Mouse (Mus musculus): Measurements from ENCODE around the gene Apoa1. TPM values are rescaled to one million over a fixed set of nuclear protein-coding genes. Genes with fewer than 3 reads are reported as not detected.
A peak's percentile ranks its signal among the peaks of the same experiment; 100 is the strongest.

Apoa1 gene
- total RNA-seq, 4 experiments from 2014 or later, result 0.38 to 0.47 (median 0.41) TPM; not detected in 1

- no peak for DNase-seq (ENCODE audit: low spot score in 2 of 2)
These were observed 28.4 kb downstream of the Apoa1 start for GRCm38 (mm10) chr9:46256658-46257385.

GRCm38 (mm10) chr9:46257546-46257945, 29.2 kb downstream of the Apoa1 start:
- no peak for DNase-seq (ENCODE audit: low spot score in 2 of 2)

DNA sequence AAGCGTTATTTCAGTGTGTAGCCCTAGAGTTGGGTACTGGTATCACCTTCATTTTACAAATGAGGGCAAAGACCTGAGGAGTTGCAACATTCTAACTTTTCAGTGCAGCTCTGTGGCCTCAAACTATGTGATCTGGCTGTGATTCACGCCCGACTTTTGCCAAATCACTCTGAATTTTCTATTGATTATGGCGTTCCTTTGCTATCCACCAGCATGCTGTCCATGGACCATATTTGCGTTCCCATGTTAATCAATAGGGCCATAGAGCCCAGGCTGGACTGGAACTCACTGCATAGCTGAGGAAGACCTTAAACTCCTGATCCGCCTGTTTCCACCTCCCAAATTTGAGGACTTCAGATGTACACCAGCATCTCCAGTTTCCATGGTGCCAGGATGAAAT, 30.7 kb downstream of the Apoa1 start:
- DNase-seq (ENCODE audit: low spot score in 2 of 2), result no peak

DNA sequence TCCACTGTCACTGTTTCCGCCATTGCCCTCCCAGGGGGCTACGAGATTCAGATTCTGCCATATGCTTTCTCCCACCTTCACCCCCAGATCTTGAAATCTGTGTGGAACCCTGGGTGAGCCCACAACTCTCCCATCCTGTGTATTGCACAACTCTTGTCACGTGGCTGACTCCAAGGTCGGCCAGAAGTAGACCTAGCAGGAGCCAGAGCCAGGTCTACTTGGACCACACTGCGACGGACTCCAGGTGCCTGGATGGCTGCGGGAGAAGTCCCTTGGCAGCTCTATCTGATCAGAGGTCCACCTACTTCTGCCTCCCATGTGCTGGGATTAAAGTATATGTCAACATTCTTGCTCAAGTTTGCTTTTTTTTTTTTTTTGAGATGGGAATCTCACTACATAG, 32.8 kb downstream of the Apoa1 start:
- no peak for DNase-seq (ENCODE audit: low spot score in 2 of 2)

GRCm38 (mm10) chr9:46268343-46268873, 40.0 kb downstream of the Apoa1 start, which contains the start of gene Apoa5:
Gene Apoa5, plus strand, starts transcription at chr9:46268633.
- no peak for DNase-seq (ENCODE audit: low spot score in 2 of 2)

- DNase-seq (ENCODE audit: low spot score in 2 of 2), result no peak
These were observed 40.7 kb downstream of the Apoa1 start for GRCm38 (mm10) chr9:46269125-46269524.

DNA sequence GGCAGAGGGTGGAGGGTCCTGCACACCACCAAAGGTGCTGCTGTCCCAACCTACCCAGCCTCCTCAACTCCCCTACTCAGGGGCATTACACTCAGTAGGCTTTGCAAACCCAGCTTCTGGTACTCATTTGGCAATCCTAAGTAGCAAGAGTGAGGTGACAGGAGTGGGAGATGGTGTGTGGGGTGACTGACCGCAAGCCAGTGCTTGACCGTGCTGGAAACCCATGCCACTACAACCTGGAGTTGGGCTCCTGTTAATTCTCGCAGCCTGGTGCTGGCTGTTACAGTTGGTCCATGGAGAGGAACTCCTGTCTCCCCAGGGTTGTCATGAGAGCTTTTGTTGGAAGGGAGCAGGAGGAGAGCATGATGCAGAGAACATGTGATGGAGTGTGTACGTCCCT, 42.4 kb downstream of the Apoa1 start:
- DNase-seq (ENCODE audit: low spot score in 2 of 2), result no peak

GRCm38 (mm10) chr9:46272070-46272469, 43.7 kb downstream of the Apoa1 start:
- DNase-seq (ENCODE audit: low spot score in 2 of 2), result no peak

- DNase-seq (ENCODE audit: low spot score in 2 of 2), result peak; percentile 88 to 89
These were observed 44.5 kb downstream of the Apoa1 start, which contains the start of gene Zpr1 for GRCm38 (mm10) chr9:46272677-46273454. Gene Zpr1, plus strand, starts transcription at chr9:46273064.

GRCm38 (mm10) chr9:46274494-46274893, 46.1 kb downstream of the Apoa1 start:
- DNase-seq (ENCODE audit: low spot score in 2 of 2), result no peak

Other genes with a start within 250 kb of the Apoa1 start
- gene Pafah1b2, start 215.9 kb upstream of the Apoa1 start, total RNA-seq (2022), result 100 to 1,000 TPM; 195 to 219 (median 207) TPM
- gene Sik3, start 215.8 kb upstream of the Apoa1 start, total RNA-seq (2022), result 100 to 1,000 TPM; 134 to 147 (median 140) TPM
- 1 to 10 TPM in 1 of 4 experiments, under 1 TPM in 1, not detected in 2; 0.86 to 2.0 TPM for gene Apoc3, start 7.1 kb downstream of the Apoa1 start, total RNA-seq (2022)
- not detected for gene Apoa4, start 12.1 kb downstream of the Apoa1 start, total RNA-seq (2022)
- not detected for gene Apoa5, start 40.1 kb downstream of the Apoa1 start, total RNA-seq (2022)
- 10 to 100 TPM; 38.6 to 52.6 (median 42.0) TPM for gene Zpr1, start 44.5 kb downstream of the Apoa1 start, total RNA-seq (2022)
- 10 to 100 TPM in 2 of 4 experiments, 1 to 10 TPM in 2; 9.3 to 12.7 (median 11.0) TPM for gene Bud13, start 54.4 kb downstream of the Apoa1 start, total RNA-seq (2022)
- gene 4931429L15Rik, start 91.4 kb downstream of the Apoa1 start, total RNA-seq (2022), result under 1 TPM in 1 of 4 experiments, not detected in 3; 0.31 TPM